Mouse (Mus musculus) olfactory bulb, adult 2 months (tissue): ENCODE results near the gene Lrrc8c.

Experiments
- CTCF ChIP-seq: fragments of 200-500 bp; IDR thresholded peaks from 2 replicates; pipeline ENCODE4 v1.5.1; 2012; ENCODE audit warnings: low read depth, mild to moderate bottlenecking, low read length, moderate library complexity; ENCODE audit not compliant: insufficient read depth
- POLR2A ChIP-seq: fragments of 200-500 bp; IDR thresholded peaks from 2 replicates; pipeline ENCODE4 v1.6.1; 2012; ENCODE audit warnings: mild to moderate bottlenecking, low read depth, low read length, moderate library complexity; ENCODE audit not compliant: insufficient read depth

DNA sequence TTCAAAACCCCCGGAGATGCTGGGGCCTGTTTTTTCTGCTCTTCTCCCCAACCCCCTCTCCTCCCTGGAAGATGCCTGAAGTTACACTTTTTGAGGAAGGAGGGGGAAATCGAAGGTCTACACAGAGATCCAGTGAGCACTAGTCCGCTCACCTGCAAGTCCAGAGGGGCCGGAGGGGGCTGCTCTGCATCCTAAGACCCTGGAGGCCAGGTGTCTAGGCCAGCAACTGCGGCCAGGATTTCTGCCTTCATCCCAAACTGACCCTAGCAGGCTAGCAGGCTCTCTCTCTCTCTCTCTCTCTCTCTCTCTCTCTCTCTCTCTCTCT, 750 bp downstream of the Lrrc8c start:
- no peak for TF ChIP-seq POLR2A
- no peak for TF ChIP-seq CTCF
